Mouse (Mus musculus): ENCODE data around the gene Anxa2. TPM values are rescaled to one million over a fixed set of nuclear protein-coding genes. Genes with fewer than 3 reads are reported as not detected.

Anxa2 gene
- polyA plus RNA-seq (2014; fragmentation: Illumina TruSeq; extraction: RNeasy Lipid Tissue Mini Kit (QIAGEN cat#74804); ENCODE audit: low read depth, low replicate concordance): 150 TPM

DNA sequence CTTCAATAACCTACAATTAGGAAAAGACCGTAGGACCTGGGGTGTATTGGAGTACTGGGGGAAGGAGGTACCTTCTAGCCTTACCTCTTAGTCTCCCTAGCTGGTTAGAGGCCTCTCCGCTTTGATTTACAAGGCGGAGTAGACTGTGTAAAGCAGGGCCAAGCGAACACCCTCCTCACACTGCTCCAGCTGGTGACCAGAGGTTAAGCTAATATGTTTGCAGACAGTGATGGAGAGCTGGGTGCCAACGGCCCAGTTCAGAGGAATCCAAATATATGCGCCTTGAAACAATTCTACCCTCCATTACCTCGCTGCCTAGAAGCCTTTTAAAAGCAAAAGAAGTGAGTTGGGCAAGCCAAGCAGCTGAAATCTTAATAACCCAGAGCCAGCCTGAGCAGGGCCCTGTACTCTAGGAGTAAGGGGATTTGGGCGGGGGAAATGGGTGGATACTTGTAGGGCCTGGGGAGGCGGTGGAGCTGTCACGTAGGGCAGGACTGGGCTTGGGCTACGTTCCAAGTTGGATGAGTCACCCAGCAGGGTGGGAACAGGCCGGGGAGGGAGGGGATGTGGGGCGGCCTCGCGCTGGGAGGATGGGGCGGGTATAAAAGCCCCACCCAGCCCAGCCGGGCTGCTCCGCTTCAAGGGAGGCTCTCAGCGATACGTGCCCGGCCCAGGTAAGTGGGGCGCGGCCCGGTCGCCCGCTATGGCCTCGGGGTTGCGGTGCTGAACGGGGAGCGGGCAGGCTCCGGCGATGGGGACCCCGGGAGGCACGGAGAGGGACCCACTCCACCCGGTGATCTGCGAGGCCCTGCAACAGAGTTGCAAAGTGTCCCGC is at the start of gene Anxa2:
Gene Anxa2 (plus strand): TSS at position 555 of the 835 bp plus-strand sequence.

Other genes starting within 250 kb of the Anxa2 start
- 39.4 TPM for gene Ice2, start 55.7 kb upstream of the Anxa2 start, polyA plus RNA-seq (2014; fragmentation: Illumina TruSeq; extraction: RNeasy Lipid Tissue Mini Kit (QIAGEN cat#74804); ENCODE audit: low read depth, low replicate concordance)

All from sigmoid colon, adult 10 weeks (tissue).